Mouse (Mus musculus) regulatory T cell (primary cell): ENCODE results near the gene Pdilt.

Experiments used
- in situ Hi-C: fragments of 300-600 bp; cut with MboI, MseI; formaldehyde crosslinking; loops from one replicate; pipeline ENCODE4 v1.15.1; 2025; ENCODE audit warnings: high pct_unique_total_duplicates

The Pdilt gene

GRCm38 (mm10) chr7:119513056-119513455, 10.2 kb downstream of the Pdilt start:
- in situ Hi-C loops, result loop anchor here (5.0 kb wide), 1 partner anchor 501 kb away; no protein-coding TSS in a partner anchor

GRCm38 (mm10) chr7:119511143-119511542, 12.1 kb downstream of the Pdilt start:
- in situ Hi-C loops, result loop anchor here (5.0 kb wide), 1 partner anchor 499 kb away; no protein-coding TSS in a partner anchor

- in situ Hi-C loops, result loop anchor here (10.0 kb wide), 1 partner anchor 1505 kb away; no protein-coding TSS in a partner anchor
These were observed 33.1 kb downstream of the Pdilt start for GRCm38 (mm10) chr7:119490041-119490780.

- in situ Hi-C loops, result loop anchor here (5.0 kb wide), 1 partner anchor 96 kb away; no protein-coding TSS in a partner anchor
These were observed 36.6 kb downstream of the Pdilt start for GRCm38 (mm10) chr7:119486683-119487082.

- in situ Hi-C loops, result loop anchor here (5.0 kb wide), 1 partner anchor 48 kb away; no protein-coding TSS in a partner anchor
These were observed 39.1 kb downstream of the Pdilt start for GRCm38 (mm10) chr7:119484154-119484553.

GRCm38 (mm10) chr7:119479256-119479655, 44.0 kb downstream of the Pdilt start, which contains the start of gene Umod:
Gene Umod, minus strand, starts transcription at chr7:119479282.
- in situ Hi-C loops, result no loop called here

- in situ Hi-C loops, result no loop called here
These were observed 46.5 kb downstream of the Pdilt start for GRCm38 (mm10) chr7:119476500-119477389.

GRCm38 (mm10) chr7:119459185-119459584, 64.1 kb downstream of the Pdilt start, which contains the start of gene Gp2:
Gene Gp2, minus strand, starts transcription at chr7:119459285.
- in situ Hi-C loops, result no loop called here

GRCm38 (mm10) chr7:119454192-119454591, 69.1 kb downstream of the Pdilt start:
- in situ Hi-C loops, result no loop called here

- in situ Hi-C loops, result no loop called here
These were observed 79.4 kb downstream of the Pdilt start for GRCm38 (mm10) chr7:119443849-119444248.

GRCm38 (mm10) chr7:119441938-119442337, 81.4 kb downstream of the Pdilt start:
- in situ Hi-C loops, result no loop called here
